Mouse (Mus musculus) myocyte (in vitro differentiated cells): Measurements from ENCODE around the gene Smap2.

Experiments
- CEBPB ChIP-seq: IDR thresholded peaks from 2 replicates; pipeline ENCODE4 v1.6.1; 2011; ENCODE audit warnings: mild to moderate bottlenecking, moderate library complexity; ENCODE audit not compliant: poor library complexity, insufficient read depth, severe bottlenecking
- E2F4 ChIP-seq: IDR thresholded peaks from one replicate; pipeline ENCODE4 v1.6.1; 2011; ENCODE audit warnings: mild to moderate bottlenecking, control low read depth, moderate library complexity; ENCODE audit not compliant: insufficient read depth
- MAX ChIP-seq: IDR thresholded peaks from one replicate; pipeline ENCODE4 v1.6.1; 2011; ENCODE audit warnings: low read depth, mild to moderate bottlenecking, control low read depth
- MYOD1 ChIP-seq, 3 experiments: IDR thresholded peaks; one replicate each; pipeline ENCODE4 v1.6.1; 2011; ENCODE audit warnings: control low read depth in 2 of 3, low read depth in 2 of 3, mild to moderate bottlenecking in 2 of 3, moderate library complexity in 1 of 3; ENCODE audit not compliant: insufficient read length in 2 of 3, control insufficient read depth in 1 of 3
- MYOG ChIP-seq, 3 experiments: IDR thresholded peaks; one replicate each; pipeline ENCODE4 v1.6.1; 2011; ENCODE audit warnings: control low read depth in 2 of 3, low read depth in 2 of 3, mild to moderate bottlenecking in 2 of 3; ENCODE audit not compliant: insufficient read length in 2 of 3, control insufficient read depth in 1 of 3, insufficient read depth in 1 of 3
- POLR2A ChIP-seq: IDR thresholded peaks from one replicate; pipeline ENCODE4 v1.6.1; 2011; ENCODE audit warnings: low read depth, mild to moderate bottlenecking, control low read depth, moderate library complexity; ENCODE audit not compliant: insufficient read length
- POLR2AphosphoS2 ChIP-seq: IDR thresholded peaks from one replicate; pipeline ENCODE4 v1.6.1; 2011; ENCODE audit warnings: low read depth, control low read depth; ENCODE audit not compliant: insufficient read length
- REST ChIP-seq: IDR thresholded peaks from one replicate; pipeline ENCODE4 v1.6.1; 2011; ENCODE audit warnings: mild to moderate bottlenecking, control low read depth, moderate library complexity; ENCODE audit not compliant: insufficient read depth, insufficient read length
- SRF ChIP-seq: IDR thresholded peaks from one replicate; pipeline ENCODE4 v1.6.1; 2011; ENCODE audit warnings: low read depth; ENCODE audit not compliant: control insufficient read depth, insufficient read length
- TCF12 ChIP-seq: IDR thresholded peaks from one replicate; pipeline ENCODE4 v1.6.1; 2011; ENCODE audit warnings: mild to moderate bottlenecking, control low read depth; ENCODE audit not compliant: poor library complexity, insufficient read depth, severe bottlenecking
- TCF3 ChIP-seq: IDR thresholded peaks from one replicate; pipeline ENCODE4 v1.6.1; 2011; ENCODE audit warnings: low read depth, control low read depth; ENCODE audit not compliant: insufficient read length

DNA sequence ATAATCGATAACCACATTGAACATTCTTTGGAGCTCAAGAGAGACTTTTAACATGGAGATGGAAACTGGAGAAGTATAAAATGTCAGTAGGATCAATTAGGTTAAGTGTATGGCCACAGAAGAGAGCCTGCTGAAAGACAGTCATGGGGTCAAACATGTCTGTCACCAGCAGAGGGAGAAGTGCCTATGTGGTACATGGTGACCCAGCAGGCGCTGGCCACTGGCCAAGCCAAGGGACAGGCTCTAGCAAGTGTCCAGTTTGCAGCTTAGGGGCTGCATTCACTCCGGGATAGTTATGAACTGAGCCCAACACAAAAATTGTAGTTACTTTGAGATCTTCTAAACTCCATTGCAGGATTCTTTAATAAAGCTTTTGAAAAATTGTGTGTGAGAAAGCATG lies 88.4 kb downstream of the Smap2 start:
- TF ChIP-seq CEBPB (no peak), TCF3 (no peak), POLR2A (no peak), MAX (no peak), E2F4 (no peak), MYOG (IDR thresholded peaks at IDR 0.05; ENCODE audit: control insufficient read depth in 1 of 3, insufficient read depth in 1 of 3, insufficient read length in 2 of 3, low read depth in 2 of 3) (no peak), POLR2AphosphoS2 (no peak), TCF12 (no peak), MYOD1 (IDR thresholded peaks at IDR 0.05; ENCODE audit: control insufficient read depth in 1 of 3, insufficient read length in 2 of 3, low read depth in 2 of 3) (no peak), SRF (no peak), REST (no peak)
